Mouse (Mus musculus): ENCODE data around the gene Zfp472. TPM values are rescaled to one million over a fixed set of nuclear protein-coding genes. Genes with fewer than 3 reads are reported as not detected.

Zfp472 gene
- total RNA-seq (2023), result 1 to 10 TPM; 6.3 to 10.0 TPM

DNA sequence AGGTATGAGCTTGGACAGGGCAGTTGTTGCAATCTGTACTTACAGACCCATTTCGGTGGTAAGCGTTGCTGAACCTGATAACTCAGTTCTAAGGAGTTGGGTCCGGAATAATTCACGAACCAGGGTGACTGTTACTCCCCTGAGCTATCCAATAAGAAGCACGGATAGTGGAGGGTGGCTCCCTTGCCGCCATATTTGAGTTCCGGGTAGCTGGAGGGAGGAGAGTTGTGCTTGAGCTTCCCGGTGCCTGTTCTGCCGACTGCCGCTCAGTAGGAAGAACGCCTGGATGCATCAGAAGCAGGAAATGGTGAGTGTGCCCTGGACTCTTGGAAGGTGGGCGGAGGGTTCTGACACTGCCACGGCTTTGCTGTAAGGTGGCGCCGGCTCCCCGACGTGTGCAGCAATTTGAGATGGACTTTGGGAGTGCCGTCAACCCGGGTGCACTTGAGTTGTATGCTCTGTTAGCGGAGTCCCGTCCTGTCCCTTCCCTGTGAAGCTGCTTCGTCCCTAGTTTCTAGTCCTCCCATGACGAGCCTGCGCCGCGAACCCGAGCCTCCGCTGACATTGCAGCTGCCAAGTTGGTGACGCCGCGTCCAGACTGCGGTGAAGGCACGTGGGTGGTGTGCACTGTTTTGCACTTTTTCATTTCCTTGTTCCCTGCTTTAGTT is at the start of gene Zfp472:
TSS of gene Zfp472 (plus strand) at position 192 of the 668 bp plus-strand sequence.

DNA sequence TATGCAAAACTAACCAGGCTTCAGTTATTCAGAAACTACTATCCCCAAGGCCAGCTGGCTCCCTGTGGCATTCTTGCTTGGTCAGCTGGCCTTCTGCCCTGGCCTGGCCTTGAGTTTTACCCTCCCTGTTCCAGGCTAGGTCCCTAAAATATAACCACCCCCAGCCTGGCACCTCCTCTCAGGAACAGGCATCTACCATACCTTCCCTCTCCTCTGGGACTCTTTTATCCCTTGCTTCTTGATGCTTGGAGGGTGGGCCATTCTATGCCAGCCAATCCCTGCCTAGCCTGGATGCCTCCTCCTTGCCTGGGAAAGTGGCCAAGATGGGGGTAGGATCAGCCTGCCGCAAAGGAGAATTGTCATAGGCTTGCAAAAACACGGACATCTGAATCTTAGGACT is 48.5 kb upstream of the Zfp472 start, which contains the start of gene Cyp4f14:
TSS of gene Cyp4f14 (minus strand) at position 212 of the 400 bp plus-strand sequence.

DNA sequence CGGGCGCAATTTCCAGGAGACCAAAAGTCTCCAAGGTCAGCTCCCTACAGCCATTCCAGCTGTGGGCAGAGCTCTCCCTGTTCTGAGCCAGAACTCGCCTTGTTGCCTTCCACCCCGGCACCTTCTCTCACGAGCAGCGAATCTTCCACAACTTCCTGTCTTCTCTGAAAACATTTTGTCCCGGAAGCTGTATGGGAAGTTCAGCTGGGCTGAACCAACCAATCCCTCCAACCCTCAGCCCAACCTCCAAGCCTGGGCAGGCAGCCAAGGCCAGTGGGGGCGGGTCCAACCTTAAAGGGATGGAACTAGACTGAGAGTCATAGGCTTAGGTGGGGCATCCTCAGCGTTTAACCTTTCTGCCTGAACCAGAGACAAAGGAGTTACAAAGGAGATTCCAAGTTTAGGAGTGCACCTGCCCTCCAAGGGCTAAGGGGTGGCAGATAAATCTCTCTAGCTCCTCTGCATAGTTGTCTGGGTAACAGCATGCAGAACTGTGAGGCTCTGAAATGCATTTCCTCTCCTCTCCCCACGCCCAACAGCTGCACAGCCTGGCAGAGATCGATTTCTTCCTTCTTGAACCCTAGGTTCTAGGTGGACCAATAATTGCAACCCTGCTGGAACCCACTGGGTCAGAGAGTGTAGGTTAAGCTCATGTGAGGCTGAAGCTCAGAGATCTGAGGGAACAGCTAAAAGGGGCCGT is 18.2 kb upstream of the Zfp472 start, which contains the start of gene Cyp4f13:
TSS of gene Cyp4f13 (minus strand) at position 188 of the 700 bp plus-strand sequence.

DNA sequence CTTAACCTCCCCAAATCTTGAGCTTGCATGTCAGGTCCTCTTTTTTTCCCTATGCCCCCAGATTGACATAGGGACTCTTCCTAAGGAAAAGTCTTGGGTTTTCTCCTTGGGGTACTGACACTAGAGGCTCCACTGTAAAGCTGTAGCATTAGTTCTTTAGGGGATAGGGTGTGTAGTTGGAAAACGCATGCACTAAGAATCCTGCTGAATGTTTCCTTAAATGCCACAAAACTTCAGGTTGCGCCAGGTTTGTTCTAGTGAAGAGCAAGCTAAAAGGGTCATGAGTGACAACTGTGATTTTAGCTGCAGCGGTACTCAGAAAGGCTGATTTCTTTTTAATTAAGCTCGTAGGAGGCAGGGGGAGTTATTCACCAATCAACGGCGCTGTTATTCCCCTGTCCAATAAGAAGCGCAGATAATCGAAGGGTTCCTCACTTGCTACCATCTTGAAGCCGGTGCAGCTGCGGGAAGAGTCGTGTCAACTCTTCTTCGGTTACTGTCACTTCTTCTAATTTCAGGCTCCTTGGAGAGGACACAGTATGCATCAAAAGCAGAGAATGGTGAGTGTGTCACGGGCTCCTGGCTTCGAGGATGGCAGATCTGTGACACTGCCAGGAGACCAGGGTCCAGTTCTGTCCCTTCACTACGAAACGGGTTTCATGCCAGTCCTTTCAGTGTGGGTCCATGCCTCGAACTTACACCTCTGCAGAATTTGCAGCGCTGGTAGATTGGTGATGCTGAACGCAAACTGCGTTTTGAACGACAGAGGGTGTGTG is 27.3 kb downstream of the Zfp472 start, which contains the start of gene Zfp952:
TSS of gene Zfp952 (plus strand) at position 431 of the 776 bp plus-strand sequence.

Other genes starting within 250 kb of the Zfp472 start
- gene Zfp871, start 177.5 kb upstream of the Zfp472 start, total RNA-seq (2023), result 10 to 100 TPM; 59.5 to 64.5 TPM
- gene Zfp811, start 155.9 kb upstream of the Zfp472 start, total RNA-seq (2023), result under 1 TPM; 0.37 to 0.73 TPM
- 1 to 10 TPM; 4.4 to 4.8 TPM for gene Zfp799, start 135.6 kb upstream of the Zfp472 start, total RNA-seq (2023)
- 1 to 10 TPM; 3.3 to 4.1 TPM for gene Zfp870, start 74.2 kb upstream of the Zfp472 start, total RNA-seq (2023)
- not detected for gene Cyp4f14, start 48.5 kb upstream of the Zfp472 start, total RNA-seq (2023)
- gene Cyp4f13, start 18.4 kb upstream of the Zfp472 start, total RNA-seq (2023), result 10 to 100 TPM; 97.1 to 98.7 TPM
- 1 to 10 TPM; 7.1 to 7.4 TPM for gene Zfp952, start 27.3 kb downstream of the Zfp472 start, total RNA-seq (2023)
- gene Zfp763, start 67.6 kb downstream of the Zfp472 start, total RNA-seq (2023), result 1 to 10 TPM in 1 of 2 experiments, under 1 TPM in 1; 0.73 to 2.8 TPM
- gene 4921501E09Rik, start 102.2 kb downstream of the Zfp472 start, total RNA-seq (2023), result not detected
- 1 to 10 TPM; 2.6 to 2.7 TPM for gene Zfp563, start 123.5 kb downstream of the Zfp472 start, total RNA-seq (2023)
- not detected for gene Morc2b, start 173.9 kb downstream of the Zfp472 start, total RNA-seq (2023)
- not detected for gene Olfr55, start 202.6 kb downstream of the Zfp472 start, total RNA-seq (2023)
- not detected for gene Olfr239, start 225.5 kb downstream of the Zfp472 start, total RNA-seq (2023)